Mouse (Mus musculus) limb, embryonic 14.5 days (tissue): ENCODE measurements at regions not wholly inside any gene's neighbourhood (a gene's known extent, or its start where the extent isn't known, plus 50 kb on each side); places are given as distances from the start of the nearest gene placed in this dataset.
A peak's percentile ranks its signal among the peaks of the same experiment; 100 is the strongest.

Source experiments
- ATAC-seq: fragments of 200-750 bp; cut with Nextera tagmentation; 2 replicates; pipeline ENCODE4 v1.8.0; 2017; ENCODE audit warnings: low read depth, moderate number of reproducible peaks, moderate TSS enrichment; ENCODE audit not compliant: low FRiP score
- DNase-seq: peaks from one replicate; pipeline ENCODE4 v3.0.0-alpha.2; 2015; ENCODE audit warnings: low spot score
- H3K27ac ChIP-seq: fragments of 300-500 bp; sonication (generic); replicated peaks from 2 replicates; pipeline ENCODE4 v1.5.1; 2014; ENCODE audit warnings: low read depth, mild to moderate bottlenecking, low read length, moderate library complexity, mixed read lengths
- H3K27me3 ChIP-seq: fragments of 300-500 bp; sonication (generic); 2 replicates; pipeline ENCODE4 v1.6.1; 2014; ENCODE audit warnings: low read length, mixed read lengths; ENCODE audit not compliant: control insufficient read depth, insufficient read depth
- H3K36me3 ChIP-seq: fragments of 300-500 bp; sonication (generic); 2 replicates; pipeline ENCODE4 v1.6.1; 2014; ENCODE audit warnings: mild to moderate bottlenecking, low read length, moderate library complexity, mixed read lengths; ENCODE audit not compliant: control insufficient read depth, insufficient read depth
- H3K4me1 ChIP-seq: fragments of 300-500 bp; sonication (generic); 2 replicates; pipeline ENCODE4 v1.6.1; 2014; ENCODE audit warnings: antibody characterized with exemption, low read length, mixed read lengths; ENCODE audit not compliant: control insufficient read depth, insufficient read depth
- H3K4me2 ChIP-seq: fragments of 300-500 bp; sonication (generic); replicated peaks from 2 replicates; pipeline ENCODE4 v1.6.1; 2014; ENCODE audit warnings: low read depth, mild to moderate bottlenecking, low read length, moderate library complexity; ENCODE audit not compliant: severe bottlenecking
- H3K4me3 ChIP-seq: fragments of 300-500 bp; sonication (generic); replicated peaks from 2 replicates; pipeline ENCODE4 v1.5.1; 2014; ENCODE audit warnings: low read length
- H3K9ac ChIP-seq: fragments of 300-500 bp; sonication (generic); 2 replicates; pipeline ENCODE4 v1.6.1; 2014; ENCODE audit warnings: mild to moderate bottlenecking, low read depth, low read length, moderate library complexity; ENCODE audit not compliant: severe bottlenecking
- H3K9me3 ChIP-seq: fragments of 300-500 bp; sonication (generic); 2 replicates; pipeline ENCODE4 v1.6.1; 2016; ENCODE audit warnings: low read length; ENCODE audit not compliant: control insufficient read depth
- POLR2A ChIP-seq: fragments of 200-500 bp; IDR thresholded peaks from 2 replicates; pipeline ENCODE4 v1.8.0; 2012; ENCODE audit warnings: inconsistent platforms, mild to moderate bottlenecking, moderate library complexity, borderline replicate concordance; ENCODE audit not compliant: insufficient read depth, insufficient read length; ENCODE audit errors: extremely low read depth
- WGBS: fragments of 180-500 bp; shearing (Covaris S2); extraction: QIAGEN DNeasy Blood & Tissue Kit; methylation state at CpG from one replicate; pipeline ENCODE4 v1.1.7; 2014; 5-methylcytosine and 5-hydroxymethylcytosine counted together

DNA sequence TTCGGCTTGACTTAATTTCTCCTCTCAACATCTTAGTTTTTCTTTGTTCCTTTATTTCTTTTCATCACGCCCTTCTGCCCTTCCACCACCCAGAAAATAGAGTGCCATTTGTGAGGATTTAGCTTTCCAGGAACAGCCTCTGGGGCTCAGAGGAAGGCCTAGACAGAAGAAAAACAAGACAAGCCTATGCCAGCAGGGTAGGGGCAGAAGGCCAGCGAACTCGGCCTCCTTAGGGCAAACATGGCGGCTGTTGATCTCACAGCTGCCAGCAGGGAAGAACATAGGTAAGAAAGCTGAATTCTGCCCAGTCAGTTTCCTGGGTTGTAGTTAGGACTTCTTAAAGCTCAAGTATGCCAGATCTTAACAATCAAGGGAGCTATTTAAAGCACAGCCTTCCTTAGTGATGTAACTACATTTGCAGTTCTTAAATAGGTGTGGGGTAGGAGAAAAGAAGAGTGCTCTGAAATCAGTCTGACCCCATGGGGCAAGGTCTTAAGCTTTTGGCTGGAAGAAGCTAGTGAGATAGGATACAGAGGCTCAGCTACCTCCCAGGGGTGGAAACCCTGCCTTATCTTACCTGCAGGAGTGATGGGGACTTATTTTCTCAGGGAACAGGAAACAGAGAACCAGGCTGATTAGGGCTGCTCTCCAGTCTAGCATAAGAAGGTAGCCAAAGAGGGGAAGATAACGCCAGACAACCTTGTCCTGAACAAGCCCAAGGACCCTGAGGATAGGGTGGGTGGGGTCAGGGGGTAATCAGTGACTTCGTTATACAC is 148.8 kb upstream of the Slc24a5 start:
- DNase-seq (no peak), ATAC-seq (no peak)
- no peaks in the 10 kb centered on the region for H3K4me1 ChIP-seq
- no peak overlapping the region for H3K4me3 ChIP-seq
- H3K9me3 ChIP-seq = no peaks in the 10 kb centered on the region
- no peak overlapping the region for H3K9ac ChIP-seq
- H3K27me3 ChIP-seq = no peaks in the 10 kb centered on the region
- no peak overlapping the region for H3K4me2 ChIP-seq
- H3K27ac ChIP-seq = no peak overlapping the region
- no peaks in the 10 kb centered on the region for H3K36me3 ChIP-seq
- WGBS = 86% methylated on average over 7 of the region's 7 CpGs
- no peak for TF ChIP-seq POLR2A

DNA sequence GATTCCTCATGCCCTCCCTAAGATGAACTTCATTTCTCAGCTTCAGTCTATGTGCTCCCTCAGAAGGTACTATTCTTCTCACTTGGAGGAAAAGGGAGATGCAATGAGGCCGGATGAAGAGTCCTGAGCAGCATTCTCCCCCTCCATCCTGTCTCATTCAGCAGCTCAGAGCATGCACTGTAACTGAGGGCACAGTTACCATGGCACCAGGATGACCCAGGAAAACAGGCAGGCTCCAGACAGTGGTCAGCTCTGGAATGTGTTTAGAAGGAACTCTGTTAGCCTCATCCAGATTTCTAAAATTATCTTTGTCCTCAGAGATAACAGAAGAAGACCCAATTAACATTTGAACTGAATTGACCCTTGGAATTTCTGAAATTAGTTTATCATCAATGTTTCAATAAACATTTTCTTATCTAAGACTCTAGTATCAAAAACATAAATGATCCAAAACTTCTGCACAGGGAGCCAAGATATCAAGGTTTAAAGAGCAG is 148.1 kb upstream of the Slc24a5 start:
- Histone ChIP-seq H3K4me2 (no peak overlapping the region), H3K27ac (no peak overlapping the region), H3K9ac (no peak overlapping the region), H3K36me3 (no peaks in the 10 kb centered on the region), H3K4me1 (no peaks in the 10 kb centered on the region), H3K9me3 (no peaks in the 10 kb centered on the region), H3K27me3 (no peaks in the 10 kb centered on the region), H3K4me3 (no peak overlapping the region)
- ATAC-seq (no peak), DNase-seq (no peak)
- WGBS = 63% methylated on average over 1 of the region's 1 CpGs
- TF ChIP-seq POLR2A = no peak

DNA sequence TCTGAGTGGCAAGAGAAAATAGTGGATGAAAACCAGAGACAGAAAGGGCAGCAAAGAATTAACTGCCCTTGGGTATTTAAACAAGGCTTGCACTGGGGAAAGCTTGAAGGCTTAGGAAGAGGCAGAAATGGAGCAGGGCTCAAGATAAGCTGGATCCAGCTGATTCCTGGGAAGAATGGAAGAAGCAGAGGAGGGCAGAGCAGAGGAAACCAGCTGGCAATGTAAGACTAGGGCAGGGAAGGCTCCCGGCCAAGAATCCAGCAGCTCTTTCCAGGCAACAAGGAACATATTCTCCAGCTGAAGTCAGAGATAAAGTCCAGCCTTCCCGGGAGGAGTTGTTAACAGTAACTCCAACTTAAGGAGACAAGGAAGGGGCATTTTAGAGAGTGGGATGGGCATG is 147.7 kb upstream of the Slc24a5 start:
- H3K27me3 ChIP-seq = no peaks in the 10 kb centered on the region
- ATAC-seq = no peak
- 53% methylated on average over 2 of the region's 2 CpGs for WGBS

DNA sequence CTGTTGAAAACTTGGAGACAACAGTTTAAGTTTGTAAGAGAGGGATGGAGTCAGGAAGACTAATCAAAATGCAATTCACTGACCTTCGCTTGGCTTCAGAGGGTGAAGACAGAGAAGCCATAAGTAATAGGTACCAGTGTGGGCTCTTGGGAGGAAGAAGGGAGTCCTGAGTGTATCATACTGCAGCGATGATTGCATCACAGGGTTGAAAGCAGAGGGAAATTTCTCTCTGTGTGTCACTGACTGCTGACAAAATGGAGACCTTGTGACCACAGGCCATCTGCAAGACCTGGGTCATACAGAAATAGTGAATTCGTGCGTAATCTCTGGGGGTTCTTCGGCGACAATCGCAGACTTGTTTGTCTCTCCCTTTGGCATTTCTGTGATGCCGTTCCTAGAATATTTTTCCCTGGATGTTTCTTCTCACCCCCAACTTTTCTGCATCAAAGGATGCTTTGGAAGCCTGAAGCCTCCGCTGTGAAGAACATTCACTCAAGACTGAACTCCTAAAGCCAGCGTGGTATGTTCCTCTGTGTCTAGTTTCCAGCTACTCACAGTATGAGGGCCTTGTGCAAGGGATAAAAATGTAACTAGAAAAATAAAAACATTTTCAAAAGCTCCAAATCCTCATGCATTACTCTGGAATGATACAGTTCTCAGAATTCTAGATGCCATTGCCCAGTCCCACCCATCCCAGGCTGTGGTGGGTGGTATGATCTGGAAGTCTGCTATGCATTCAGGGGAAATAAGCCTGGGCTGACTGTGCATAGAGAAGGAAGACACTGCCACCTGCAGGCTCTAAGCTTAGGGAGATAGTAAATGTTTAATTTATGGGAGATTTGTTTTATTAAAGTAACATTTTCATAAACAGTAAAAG is 139.8 kb upstream of the Slc24a5 start:
- H3K27me3 ChIP-seq = no peaks in the 10 kb centered on the region
- DNase-seq (peak; percentile 77), ATAC-seq (peak; percentile 63)
- H3K4me1 ChIP-seq = no peaks in the 10 kb centered on the region
- H3K4me3 ChIP-seq = no peak overlapping the region
- no peak overlapping the region for H3K4me2 ChIP-seq
- no peak overlapping the region for H3K9ac ChIP-seq
- H3K27ac ChIP-seq = no peak overlapping the region
- H3K36me3 ChIP-seq = no peaks in the 10 kb centered on the region
- WGBS = 89% methylated on average over 10 of the region's 10 CpGs
- H3K9me3 ChIP-seq = no peaks in the 10 kb centered on the region
- TF ChIP-seq POLR2A = no peak

More for the DNA sequence above, 147.7 kb upstream of the Slc24a5 start:
- H3K4me2 ChIP-seq = no peak overlapping the region
- no peaks in the 10 kb centered on the region for H3K4me1 ChIP-seq
- H3K9ac ChIP-seq = no peak overlapping the region
- no peak for DNase-seq
- H3K27ac ChIP-seq = no peak overlapping the region
- H3K9me3 ChIP-seq = no peaks in the 10 kb centered on the region
- no peak overlapping the region for H3K4me3 ChIP-seq
- TF ChIP-seq POLR2A = no peak
- no peaks in the 10 kb centered on the region for H3K36me3 ChIP-seq

DNA sequence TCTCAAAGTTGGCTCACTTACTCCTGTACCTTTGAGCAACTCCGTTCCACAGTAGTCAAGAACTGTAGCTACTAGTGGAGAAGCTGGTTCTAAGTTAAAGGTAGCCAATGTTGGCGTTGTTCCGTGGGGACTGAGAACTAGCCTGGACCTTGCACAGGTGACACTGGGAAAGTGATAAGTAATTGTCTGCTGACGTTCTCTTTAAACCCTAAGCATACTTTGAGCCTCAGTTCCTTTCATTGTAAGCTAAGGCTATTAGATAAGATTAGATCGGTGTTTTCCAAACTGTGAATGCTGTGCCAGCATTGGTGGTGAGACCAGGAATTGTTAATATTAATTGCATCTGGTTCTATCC is 139.2 kb upstream of the Slc24a5 start:
- no peak for TF ChIP-seq POLR2A
- no peaks in the 10 kb centered on the region for H3K36me3 ChIP-seq
- no peaks in the 10 kb centered on the region for H3K4me1 ChIP-seq
- no peak overlapping the region for H3K4me2 ChIP-seq
- H3K27ac ChIP-seq = no peak overlapping the region
- ATAC-seq = no peak
- DNase-seq = no peak
- no peaks in the 10 kb centered on the region for H3K27me3 ChIP-seq
- no peak overlapping the region for H3K4me3 ChIP-seq
- no peaks in the 10 kb centered on the region for H3K9me3 ChIP-seq
- H3K9ac ChIP-seq = no peak overlapping the region
- WGBS = 79% methylated on average over 5 of the region's 5 CpGs
